Mouse (Mus musculus): ENCODE measurements around the gene Fam178b. TPM values are rescaled to one million over a fixed set of nuclear protein-coding genes. Genes with fewer than 3 reads are reported as not detected.
"Not testable (repeated sequence)": the region's sequence is repeated elsewhere in the genome, so short reads cannot be mapped to it uniquely, and the experiment has no call there.

Fam178b gene
- polyA plus RNA-seq, 1 experiment: 0.08 TPM

- H3K36me3 ChIP-seq (ENCODE audit: control insufficient read depth, insufficient read depth): no peaks in the 10 kb centered on the region
- H3K27me3 ChIP-seq (ENCODE audit: control insufficient read depth, insufficient read depth, insufficient read length): no peaks in the 10 kb centered on the region
- TF ChIP-seq CEBPB (IDR thresholded peaks at IDR 0.05; ENCODE audit: low read depth) (no peak), CTCF (IDR thresholded peaks at IDR 0.05; ENCODE audit: control insufficient read depth, insufficient read depth, insufficient read length) (no peak), MYOG (IDR thresholded peaks at IDR 0.05; ENCODE audit: control insufficient read depth, extremely low read depth, insufficient read length) (no peak), MYOD1 (IDR thresholded peaks at IDR 0.05; ENCODE audit: control insufficient read depth, insufficient read length, low read depth) (no peak)
- H3K79me2 ChIP-seq (ENCODE audit: control insufficient read depth, insufficient read depth): no peaks in the 10 kb centered on the region
- H3K79me3 ChIP-seq (ENCODE audit: low read depth): no peaks in the 10 kb centered on the region
- H3K4me3 ChIP-seq (ENCODE audit: insufficient read depth, poor library complexity, severe bottlenecking): no peak overlapping the region
- no peak overlapping the region for H3ac ChIP-seq (ENCODE audit: control insufficient read depth, insufficient read length, low read depth)
Observed at GRCm38 (mm10) chr1:36631391-36631790, 51.6 kb downstream of the Fam178b start.

GRCm38 (mm10) chr1:36630053-36630739, 52.8 kb downstream of the Fam178b start:
- H3K4me3 ChIP-seq (ENCODE audit: insufficient read depth, poor library complexity, severe bottlenecking): no peak overlapping the region
- H3K79me2 ChIP-seq (ENCODE audit: control insufficient read depth, insufficient read depth): no peaks in the 10 kb centered on the region
- H3K27me3 ChIP-seq (ENCODE audit: control insufficient read depth, insufficient read depth, insufficient read length): no peaks in the 10 kb centered on the region
- H3ac ChIP-seq (ENCODE audit: control insufficient read depth, insufficient read length, low read depth): no peak overlapping the region
- H3K79me3 ChIP-seq (ENCODE audit: low read depth): no peaks in the 10 kb centered on the region
- TF ChIP-seq CTCF (IDR thresholded peaks at IDR 0.05; ENCODE audit: control insufficient read depth, insufficient read depth, insufficient read length) (no peak), FOSL1 (IDR thresholded peaks at IDR 0.05; ENCODE audit: insufficient read depth, low read length, poor library complexity, severe bottlenecking) (no peak)
- H3K36me3 ChIP-seq (ENCODE audit: control insufficient read depth, insufficient read depth): no peaks in the 10 kb centered on the region

DNA sequence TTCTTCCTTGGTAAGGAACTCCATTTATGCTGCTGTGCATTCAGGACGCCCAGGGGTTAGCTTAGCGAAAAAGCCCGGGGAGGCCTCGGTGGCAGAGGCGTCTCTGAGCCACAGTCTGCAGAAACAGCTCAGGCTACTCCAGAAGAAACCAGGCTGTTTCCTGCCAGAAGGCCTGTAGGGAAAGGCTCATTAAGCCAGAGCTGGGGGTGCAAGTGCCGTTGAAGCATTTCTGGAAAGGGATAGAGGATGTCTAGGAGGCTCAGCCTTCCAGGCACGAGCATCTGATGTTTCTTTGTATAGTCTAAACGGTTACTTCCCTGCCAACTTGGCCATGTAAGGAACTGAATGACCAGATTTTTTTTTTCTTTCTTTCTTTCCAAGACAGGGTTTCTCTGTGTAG, 54.4 kb downstream of the Fam178b start:
- H3K36me3 ChIP-seq (ENCODE audit: control insufficient read depth, insufficient read depth): no peaks in the 10 kb centered on the region
- H3K4me3 ChIP-seq (ENCODE audit: insufficient read depth, poor library complexity, severe bottlenecking): no peak overlapping the region
- no peaks in the 10 kb centered on the region for H3K27me3 ChIP-seq (ENCODE audit: control insufficient read depth, insufficient read depth, insufficient read length)
- no peaks in the 10 kb centered on the region for H3K79me2 ChIP-seq (ENCODE audit: control insufficient read depth, insufficient read depth)
- no peaks in the 10 kb centered on the region for H3K79me3 ChIP-seq (ENCODE audit: low read depth)
- no peak overlapping the region for H3ac ChIP-seq (ENCODE audit: control insufficient read depth, insufficient read length, low read depth)
- TF ChIP-seq CTCF (IDR thresholded peaks at IDR 0.05; ENCODE audit: control insufficient read depth, insufficient read depth, insufficient read length) (no peak), MAX (IDR thresholded peaks at IDR 0.05) (no peak), MYOG (IDR thresholded peaks at IDR 0.05; ENCODE audit: control insufficient read depth, extremely low read depth, insufficient read length) (no peak), USF1 (IDR thresholded peaks at IDR 0.05; ENCODE audit: low read depth) (no peak), MYOD1 (IDR thresholded peaks at IDR 0.05; ENCODE audit: control insufficient read depth, insufficient read length, low read depth) (no peak), FOSL1 (IDR thresholded peaks at IDR 0.05; ENCODE audit: insufficient read depth, low read length, poor library complexity, severe bottlenecking) (no peak), CEBPB (IDR thresholded peaks at IDR 0.05; ENCODE audit: low read depth) (no peak)

- Histone ChIP-seq H3K27me3 (ENCODE audit: control insufficient read depth, insufficient read depth, insufficient read length) (no peaks in the 10 kb centered on the region), H3K4me3 (ENCODE audit: insufficient read depth, poor library complexity, severe bottlenecking) (no peak overlapping the region), H3K36me3 (ENCODE audit: control insufficient read depth, insufficient read depth) (no peaks in the 10 kb centered on the region), H3ac (ENCODE audit: control insufficient read depth, insufficient read length, low read depth) (no peak overlapping the region), H3K79me3 (ENCODE audit: low read depth) (no peaks in the 10 kb centered on the region), H3K79me2 (ENCODE audit: control insufficient read depth, insufficient read depth) (no peaks in the 10 kb centered on the region)
- TF ChIP-seq MYOG (IDR thresholded peaks at IDR 0.05; ENCODE audit: control insufficient read depth, extremely low read depth, insufficient read length) (no peak), FOSL1 (IDR thresholded peaks at IDR 0.05; ENCODE audit: insufficient read depth, low read length, poor library complexity, severe bottlenecking) (no peak), MYOD1 (IDR thresholded peaks at IDR 0.05; ENCODE audit: control insufficient read depth, insufficient read length, low read depth) (no peak), CTCF (IDR thresholded peaks at IDR 0.05; ENCODE audit: control insufficient read depth, insufficient read depth, insufficient read length) (no peak), MAX (IDR thresholded peaks at IDR 0.05) (no peak), USF1 (IDR thresholded peaks at IDR 0.05; ENCODE audit: low read depth) (no peak), CEBPB (IDR thresholded peaks at IDR 0.05; ENCODE audit: low read depth) (no peak)
Observed at GRCm38 (mm10) chr1:36625442-36625841, 57.5 kb downstream of the Fam178b start.

DNA sequence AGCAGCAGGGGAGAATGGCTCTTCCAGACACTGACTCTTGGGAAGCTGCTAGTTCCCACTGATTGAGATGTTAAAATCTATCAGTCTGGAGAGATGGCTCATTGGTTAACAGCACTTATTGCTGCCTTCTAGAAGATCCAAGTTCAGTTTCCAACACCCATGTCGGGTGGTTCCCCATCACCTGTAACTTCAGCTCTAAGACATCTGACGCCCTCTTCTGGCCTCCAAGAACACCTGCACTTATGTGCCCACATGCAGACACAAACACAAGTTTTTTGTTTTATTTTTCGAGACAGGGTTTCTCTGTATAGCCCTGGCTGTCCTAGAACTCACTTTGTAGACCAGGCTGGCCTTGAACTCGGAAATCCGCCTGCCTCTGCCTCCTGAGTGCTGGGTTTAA, 67.0 kb downstream of the Fam178b start:
- not testable (repeated sequence) for H3K79me3 ChIP-seq (ENCODE audit: low read depth); H3K79me2 ChIP-seq (ENCODE audit: control insufficient read depth, insufficient read depth); H3K36me3 ChIP-seq (ENCODE audit: control insufficient read depth, insufficient read depth); H3K4me3 ChIP-seq (ENCODE audit: insufficient read depth, poor library complexity, severe bottlenecking); H3ac ChIP-seq (ENCODE audit: control insufficient read depth, insufficient read length, low read depth); H3K27me3 ChIP-seq (ENCODE audit: control insufficient read depth, insufficient read depth, insufficient read length)

DNA sequence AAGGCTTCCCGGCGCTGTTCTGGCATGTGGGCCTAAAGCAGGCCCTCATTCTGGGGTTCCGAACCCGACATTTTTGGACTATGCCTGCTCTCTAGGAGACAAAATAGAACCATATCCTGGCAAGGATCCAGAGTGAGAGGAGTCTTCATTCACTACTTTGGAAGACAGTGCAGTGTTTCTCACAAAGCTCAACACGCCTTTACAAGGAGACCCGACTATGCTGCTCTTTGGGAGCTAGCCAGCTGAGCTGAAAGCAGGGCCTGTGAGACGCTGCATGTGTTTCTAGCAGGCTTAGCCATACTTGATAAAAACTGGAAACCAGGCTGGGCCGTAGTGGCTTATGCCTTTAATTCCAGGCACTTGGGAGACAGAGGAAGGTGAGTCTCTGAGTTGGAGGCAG, 67.8 kb downstream of the Fam178b start:
- no peak overlapping the region for H3K4me3 ChIP-seq (ENCODE audit: insufficient read depth, poor library complexity, severe bottlenecking)
- H3K36me3 ChIP-seq (ENCODE audit: control insufficient read depth, insufficient read depth): no peaks in the 10 kb centered on the region
- TF ChIP-seq FOSL1 (IDR thresholded peaks at IDR 0.05; ENCODE audit: insufficient read depth, low read length, poor library complexity, severe bottlenecking): no peak
- no peak for TF ChIP-seq CTCF (IDR thresholded peaks at IDR 0.05; ENCODE audit: control insufficient read depth, insufficient read depth, insufficient read length)
- no peak for TF ChIP-seq MAX (IDR thresholded peaks at IDR 0.05)
- no peak for TF ChIP-seq CEBPB (IDR thresholded peaks at IDR 0.05; ENCODE audit: low read depth)
- TF ChIP-seq USF1 (IDR thresholded peaks at IDR 0.05; ENCODE audit: low read depth): no peak
- TF ChIP-seq MYOG (IDR thresholded peaks at IDR 0.05; ENCODE audit: control insufficient read depth, extremely low read depth, insufficient read length): no peak
- no peak for TF ChIP-seq MYOD1 (IDR thresholded peaks at IDR 0.05; ENCODE audit: control insufficient read depth, insufficient read length, low read depth)
- H3K27me3 ChIP-seq (ENCODE audit: control insufficient read depth, insufficient read depth, insufficient read length): no peaks in the 10 kb centered on the region
- no peak overlapping the region for H3ac ChIP-seq (ENCODE audit: control insufficient read depth, insufficient read length, low read depth)
- no peaks in the 10 kb centered on the region for H3K79me3 ChIP-seq (ENCODE audit: low read depth)
- no peaks in the 10 kb centered on the region for H3K79me2 ChIP-seq (ENCODE audit: control insufficient read depth, insufficient read depth)

All from C2C12 (cell line).